Mouse (Mus musculus) cerebellum, postnatal 14 days (tissue): ENCODE results near the gene Cfp.

Experiments
- DNase-seq, 2 experiments: peaks; one replicate each; pipeline ENCODE4 v3.0.0; 2021; ENCODE audit warnings: mixed read lengths in 2 of 2

The Cfp gene

GRCm38 (mm10) chrX:20931364-20931763, at the start of gene Cfp:
Gene Cfp (minus strand): TSS chrX:20931555.
- DNase-seq = no peak

- no peak for DNase-seq
These were observed 49.5 kb upstream of the Cfp start for GRCm38 (mm10) chrX:20980901-20981300.

GRCm38 (mm10) chrX:20961477-20962378, 30.4 kb upstream of the Cfp start, which contains the start of gene Uxt:
Gene Uxt (minus strand): TSS chrX:20962017.
- DNase-seq = peak; percentile 91 to 92

DNA sequence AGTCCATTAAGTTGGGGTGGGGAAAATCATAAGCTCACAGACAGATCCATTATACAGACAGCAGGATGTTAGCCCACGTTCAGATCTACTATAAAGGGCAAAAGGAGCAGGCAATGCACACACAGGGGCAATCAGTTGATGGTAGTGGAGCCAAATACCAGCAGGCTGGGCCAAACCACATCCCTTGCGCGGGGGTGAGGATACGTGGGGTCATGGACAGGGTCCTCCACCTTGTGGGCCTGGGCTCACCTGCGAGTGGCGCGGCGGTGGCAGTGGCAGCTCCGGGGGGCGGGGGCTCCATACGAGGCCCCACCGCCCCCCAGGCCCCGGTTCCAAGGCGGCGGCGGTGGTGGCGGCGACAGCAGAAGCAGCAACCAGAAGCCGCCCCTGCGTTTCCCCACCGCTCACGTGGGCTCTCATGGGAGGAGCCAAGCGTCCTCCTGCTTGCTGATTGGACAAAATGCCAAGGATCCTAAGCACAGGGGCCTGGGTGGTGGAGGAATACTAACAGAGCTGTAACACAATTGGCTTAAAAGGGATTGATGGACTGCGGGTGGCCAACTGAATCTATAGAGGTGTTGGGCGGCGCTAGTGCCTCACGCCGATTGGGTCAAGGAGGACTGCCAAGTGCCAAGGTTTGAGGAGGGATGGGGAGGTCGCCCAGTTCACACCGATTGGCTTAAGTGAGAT, 19.0 kb upstream of the Cfp start, which contains the start of gene Elk1:
TSS of gene Elk1 (minus strand) at position 418 of the 690 bp plus-strand sequence.
- DNase-seq = peak; percentile 86

- DNase-seq = peak; percentile 74 to 77
These were observed 14.7 kb upstream of the Cfp start for GRCm38 (mm10) chrX:20946055-20946454.

DNA sequence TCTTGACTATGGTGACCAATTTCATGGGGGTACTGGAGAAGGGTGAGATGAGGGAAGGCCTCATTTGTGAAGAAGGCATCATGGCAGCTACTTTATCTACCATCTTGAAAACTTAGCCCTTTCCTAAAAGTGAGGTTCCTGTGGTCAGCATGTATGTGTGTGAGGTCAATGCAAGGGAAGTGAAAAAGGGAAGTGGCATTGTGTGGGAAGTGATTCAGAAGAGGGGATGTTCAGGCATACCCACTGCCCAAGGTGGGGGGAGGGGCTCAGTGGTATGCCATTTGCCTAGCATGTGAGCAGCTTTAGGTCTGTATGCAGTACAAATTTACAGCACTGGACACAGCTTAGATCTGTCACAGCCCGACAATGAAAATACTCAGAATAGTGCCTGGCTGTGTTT, 608 bp upstream of the Cfp start:
- no peak for DNase-seq

DNA sequence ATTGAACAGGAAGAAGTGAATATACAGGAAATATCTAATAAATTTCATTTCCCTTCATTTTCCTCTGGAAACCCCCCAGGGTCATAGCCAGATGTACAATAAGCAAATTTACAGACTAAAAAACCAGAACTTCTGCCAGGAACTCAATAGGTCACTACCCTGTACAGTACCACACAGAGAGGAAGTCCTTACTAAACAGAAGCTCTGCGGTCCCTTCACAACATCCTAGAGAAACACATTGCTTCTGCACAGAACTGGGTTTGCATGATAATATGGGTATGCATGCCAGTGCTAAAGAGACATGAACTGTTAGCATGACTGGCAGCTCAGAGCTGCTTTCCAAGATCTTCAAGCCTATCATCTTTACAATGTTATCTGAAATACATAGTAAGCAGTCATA, 1.5 kb downstream of the Cfp start:
- no peak for DNase-seq

GRCm38 (mm10) chrX:20924976-20925375, 6.4 kb downstream of the Cfp start:
- no peak for DNase-seq

- no peak for DNase-seq
These were observed 7.8 kb downstream of the Cfp start for GRCm38 (mm10) chrX:20923506-20923905.

DNA sequence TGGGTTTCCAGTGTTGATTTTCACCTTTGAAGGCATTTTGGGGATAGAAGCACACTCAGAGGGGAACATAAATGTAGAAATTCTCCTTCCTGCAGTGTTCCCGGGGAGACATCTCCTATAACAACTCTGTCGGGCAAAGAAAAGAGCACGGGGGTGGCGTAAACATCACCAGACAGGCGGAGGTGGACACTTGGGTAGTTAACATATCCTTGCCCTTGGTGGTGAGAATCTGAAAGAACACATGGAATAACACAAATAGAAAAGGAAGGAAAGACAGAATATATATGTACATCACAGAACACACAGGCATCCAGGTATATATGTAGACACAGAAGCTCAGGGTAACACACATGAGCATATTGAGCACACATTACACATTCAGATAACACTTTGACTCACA, 10.0 kb downstream of the Cfp start:
- no peak for DNase-seq

DNA sequence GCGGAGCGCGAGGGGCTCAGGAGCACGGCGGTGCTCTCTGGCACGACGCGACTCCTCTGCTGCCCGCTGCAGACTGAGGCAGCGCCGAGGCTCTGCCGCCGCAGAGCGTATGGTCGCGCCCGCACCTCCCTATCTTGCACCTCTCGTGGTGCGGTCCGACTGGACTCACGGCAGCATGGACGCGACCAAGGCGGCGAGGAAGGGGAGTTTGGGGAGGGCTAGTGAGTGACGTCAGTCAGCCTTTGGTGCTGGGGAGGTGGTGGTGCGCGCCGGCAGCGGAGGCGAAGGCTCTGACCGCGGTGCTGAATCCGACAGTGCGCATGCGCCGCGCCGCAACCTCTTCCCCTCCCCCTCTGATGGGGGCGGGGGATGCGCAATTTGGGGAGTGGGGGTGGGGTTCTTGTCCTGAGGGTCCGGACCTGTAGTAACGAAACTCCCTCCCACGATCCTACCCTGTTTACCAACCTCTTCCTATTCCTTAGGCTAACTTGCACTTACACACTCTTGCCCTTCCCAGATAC, 10.5 kb downstream of the Cfp start, which contains the start of gene Syn1:
TSS of gene Syn1 (minus strand) at position 161 of the 521 bp plus-strand sequence.
- peak; percentile 89 to 90 for DNase-seq

- no peak for DNase-seq
These were observed 11.0 kb downstream of the Cfp start for GRCm38 (mm10) chrX:20920249-20920843.

DNA sequence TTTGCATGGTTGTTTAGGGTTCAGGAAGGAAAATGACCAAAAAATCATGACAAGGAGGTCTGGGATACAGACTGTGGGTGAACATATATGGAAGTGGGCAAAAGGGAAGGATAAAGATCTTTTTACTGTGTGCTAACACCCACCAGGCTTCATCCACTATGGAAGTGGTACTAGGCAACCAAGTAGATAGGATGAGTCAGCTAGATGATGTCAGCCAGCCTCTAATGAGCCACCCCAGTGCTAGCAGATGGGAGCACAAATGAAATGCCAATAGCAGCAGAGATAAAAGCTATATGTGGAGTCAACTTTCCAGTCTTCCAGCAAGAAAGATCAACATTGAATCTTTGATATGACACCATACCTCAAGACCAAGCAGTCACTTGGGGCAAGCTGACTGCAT, 16.3 kb downstream of the Cfp start:
- DNase-seq = no peak

- no peak for DNase-seq
These were observed 17.6 kb downstream of the Cfp start for GRCm38 (mm10) chrX:20913726-20914125.

DNA sequence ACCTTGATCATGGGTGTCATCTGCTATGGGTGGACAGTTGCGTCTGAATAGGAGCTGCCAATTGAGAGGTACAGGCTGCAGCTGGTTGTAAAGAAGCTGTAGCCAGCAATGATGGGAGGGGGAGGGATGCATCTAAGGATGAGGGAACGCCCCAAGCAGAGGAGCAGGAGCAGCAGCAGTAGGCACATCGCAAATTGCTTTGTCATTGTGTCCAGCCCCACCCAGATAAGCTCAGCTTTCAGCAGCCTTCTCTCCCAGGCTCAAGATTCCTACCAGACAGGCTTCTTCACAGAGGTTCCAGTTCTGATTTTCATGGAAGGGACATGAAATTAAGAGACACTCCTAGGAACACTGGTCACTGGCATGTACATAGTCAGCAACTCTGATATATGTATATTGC, 21.3 kb downstream of the Cfp start:
- DNase-seq = no peak
